Mouse (Mus musculus) frontal cortex, postnatal 36 days (tissue): ENCODE data around the gene Gm2916.
"Not testable (repeated sequence)": the region's sequence is repeated elsewhere in the genome, so short reads cannot be mapped to it uniquely, and the experiment has no call there.

ENCODE experiments used
- DNase-seq, 2 experiments: peaks; one replicate each; pipeline ENCODE4 v3.0.0; 2022; ENCODE audit warnings: low spot score in 2 of 2

Gene Gm2916

DNA sequence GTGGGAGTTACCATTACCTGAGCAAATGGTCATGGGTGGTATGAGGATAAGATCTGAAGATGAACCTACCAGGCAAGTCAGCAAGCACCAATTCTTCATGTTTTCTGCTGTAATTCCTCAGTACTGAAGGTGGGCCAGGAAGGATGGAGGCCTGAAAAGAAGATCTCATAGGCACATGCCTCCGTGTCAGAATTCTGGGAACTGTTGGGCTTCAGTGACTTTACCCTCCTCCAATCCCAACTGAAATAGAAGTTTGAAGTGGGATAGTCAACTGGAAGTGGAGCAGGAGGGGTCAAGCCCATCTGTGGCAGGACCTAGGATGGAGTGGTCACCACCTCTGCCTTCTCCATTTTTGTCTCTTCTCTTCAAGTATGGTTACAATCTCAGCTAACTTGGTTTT lies at the start of gene Gm2916:
Gene Gm2916 (plus strand): TSS at position 301 of the 400 bp plus-strand sequence.
- DNase-seq = not testable (repeated sequence)

DNA sequence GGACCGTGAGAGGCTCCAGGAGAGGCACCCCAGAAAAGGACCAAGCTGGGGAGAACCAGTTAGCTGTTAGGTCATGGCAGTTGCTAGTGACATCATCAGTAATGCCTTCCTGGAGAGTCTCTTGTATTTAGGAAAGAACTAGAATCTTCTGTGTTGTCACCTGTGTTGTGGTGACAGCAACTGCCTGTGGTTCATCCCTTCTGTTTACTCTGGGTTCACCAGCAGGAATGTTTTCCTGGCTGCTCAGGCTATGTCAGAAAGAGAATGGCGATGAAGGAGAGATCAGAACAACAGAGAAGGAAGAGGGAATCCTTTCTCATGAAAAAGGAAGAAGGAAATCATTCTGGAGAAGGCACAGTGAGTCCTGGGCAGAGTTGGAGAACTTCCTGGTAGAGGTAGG lies 38.0 kb upstream of the Gm2916 start, which contains the start of gene Gm3033:
Gene Gm3033 (plus strand): TSS at position 301 of the 400 bp plus-strand sequence.
- not testable (repeated sequence) for DNase-seq

DNA sequence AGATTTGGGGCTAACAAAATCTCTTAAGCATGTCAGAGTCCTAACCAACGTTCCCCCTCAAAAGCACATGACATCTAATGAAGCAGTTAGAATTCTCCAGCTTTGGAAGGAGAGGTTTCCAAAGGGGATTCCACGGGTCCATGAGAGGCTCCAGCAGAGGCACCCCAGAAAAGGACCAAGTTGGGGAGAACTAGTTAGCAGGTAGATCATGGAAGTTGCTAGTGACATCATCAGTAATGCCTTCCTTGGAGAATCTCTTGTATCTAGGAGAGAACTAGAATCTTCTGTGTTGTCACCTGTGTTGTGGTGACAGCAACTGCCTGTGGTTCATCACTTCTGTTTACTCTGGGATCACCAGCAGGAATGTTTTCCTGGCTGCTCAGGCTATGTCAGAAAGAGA lies 47.5 kb downstream of the Gm2916 start, which contains the start of gene Gm3029:
Gene Gm3029 (plus strand): TSS at position 301 of the 400 bp plus-strand sequence.
- not testable (repeated sequence) for DNase-seq

DNA sequence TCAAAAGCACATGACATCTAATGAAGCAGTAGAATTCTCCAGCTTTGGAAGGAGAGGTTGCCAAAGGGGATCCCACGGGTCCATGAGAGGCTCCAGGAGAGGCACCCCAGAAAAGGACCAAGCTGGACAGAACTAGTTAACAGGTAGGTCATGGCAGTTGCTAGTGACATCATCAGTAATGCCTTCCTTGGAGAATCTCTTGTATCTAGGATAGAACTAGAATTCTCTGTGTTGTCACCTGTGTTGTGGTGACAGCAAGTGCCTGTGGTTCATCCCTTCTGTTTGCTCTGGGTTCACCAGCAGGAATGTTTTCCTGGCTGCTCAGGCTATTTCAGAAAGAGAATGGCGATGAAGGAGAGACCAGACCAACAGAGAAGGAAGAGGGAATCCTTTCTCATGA lies 79.3 kb downstream of the Gm2916 start, which contains the start of gene Gm3095:
Gene Gm3095 (plus strand): TSS at position 301 of the 400 bp plus-strand sequence.
- not testable (repeated sequence) for DNase-seq
